Mouse (Mus musculus) neural tube, embryonic 15.5 days (tissue): Measurements from ENCODE around the gene Rhbdf2. TPM values are rescaled to one million over a fixed set of nuclear protein-coding genes. Genes with fewer than 3 reads are reported as not detected.
"Not testable (repeated sequence)": the region's sequence is repeated elsewhere in the genome, so short reads cannot be mapped to it uniquely, and the experiment has no call there.

Source experiments
- ATAC-seq: fragments of 200-750 bp; cut with Nextera tagmentation; 2 replicates; pipeline ENCODE4 v1.8.0; 2017; ENCODE audit warnings: mild to moderate bottlenecking, moderate TSS enrichment, moderate library complexity; ENCODE audit not compliant: low FRiP score
- H3K27ac ChIP-seq: fragments of 300-500 bp; sonication (generic); replicated peaks from 2 replicates; pipeline ENCODE4 v1.5.1; 2015; ENCODE audit warnings: mild to moderate bottlenecking, inconsistent platforms
- H3K27me3 ChIP-seq: fragments of 300-500 bp; sonication (generic); replicated peaks from 2 replicates; pipeline ENCODE4 v1.6.1; 2015; ENCODE audit warnings: inconsistent platforms
- H3K36me3 ChIP-seq: fragments of 300-500 bp; sonication (generic); 2 replicates; pipeline ENCODE4 v1.6.1; 2015; ENCODE audit warnings: inconsistent platforms
- H3K4me1 ChIP-seq: fragments of 300-500 bp; sonication (generic); 2 replicates; pipeline ENCODE4 v1.6.1; 2015; ENCODE audit warnings: inconsistent platforms
- H3K4me2 ChIP-seq: fragments of 300-500 bp; sonication (generic); 2 replicates; pipeline ENCODE4 v1.6.1; 2015; ENCODE audit warnings: inconsistent platforms, mild to moderate bottlenecking, moderate library complexity
- H3K4me3 ChIP-seq: fragments of 300-500 bp; sonication (generic); replicated peaks from 2 replicates; pipeline ENCODE4 v1.5.1; 2015; ENCODE audit warnings: mild to moderate bottlenecking, inconsistent platforms
- H3K9ac ChIP-seq: fragments of 300-500 bp; sonication (generic); replicated peaks from 2 replicates; pipeline ENCODE4 v1.6.1; 2015; ENCODE audit warnings: mild to moderate bottlenecking, inconsistent platforms
- H3K9me3 ChIP-seq: fragments of 300-500 bp; sonication (generic); replicated peaks from 2 replicates; pipeline ENCODE4 v1.6.1; 2016; ENCODE audit warnings: inconsistent platforms
- WGBS: fragments of 180-500 bp; shearing (Covaris S2); methylation state at CpG from one replicate; pipeline ENCODE4 v1.1.7; 2015; ENCODE audit warnings: mixed read lengths; 5-methylcytosine and 5-hydroxymethylcytosine counted together
- polyA plus RNA-seq: library from polyadenylated mRNA; unstranded; fragments of >200 nt; fragmentation: Nextera tagmentation; extraction: Ambion mirVana; gene quantifications from 2 replicates; pipeline ENCODE4 v1.2.1, GENCODE M21; 2015

Rhbdf2 gene
- polyA plus RNA-seq, 1 experiment from 2014 or later = 1.4 TPM

DNA sequence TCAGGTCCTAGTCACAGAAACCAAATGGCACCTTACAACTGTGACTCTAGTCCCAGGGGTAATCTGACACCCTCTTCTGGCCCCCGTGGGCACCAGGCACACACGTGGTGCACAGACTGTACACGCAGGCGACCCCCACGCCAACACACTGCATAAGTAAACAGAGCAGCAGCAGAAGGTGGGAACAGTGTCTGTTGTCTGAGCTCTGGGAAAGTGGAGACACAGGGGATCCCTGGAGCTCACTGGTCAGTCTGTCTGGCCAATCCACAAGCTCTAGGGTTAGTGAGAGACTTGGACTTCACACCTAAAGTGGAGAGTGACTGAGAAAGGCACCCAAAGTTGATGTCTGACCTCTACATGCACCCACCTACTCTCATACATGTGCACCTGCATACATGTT, 42.5 kb upstream of the Rhbdf2 start:
- Histone ChIP-seq H3K4me2 (peak overlapping the region; percentile 36), H3K9me3 (no peaks in the 10 kb centered on the region), H3K36me3 (peaks cover 16% of the 10 kb centered on the region), H3K4me3 (no peak overlapping the region), H3K27me3 (no peaks in the 10 kb centered on the region), H3K9ac (no peak overlapping the region), H3K4me1 (peaks cover 43% of the 10 kb centered on the region), H3K27ac (peak overlapping the region; percentile 23; the same call in 1 of the 2 replicates)
- 45% methylated on average over 5 of the region's 5 CpGs for WGBS
- ATAC-seq = no peak

DNA sequence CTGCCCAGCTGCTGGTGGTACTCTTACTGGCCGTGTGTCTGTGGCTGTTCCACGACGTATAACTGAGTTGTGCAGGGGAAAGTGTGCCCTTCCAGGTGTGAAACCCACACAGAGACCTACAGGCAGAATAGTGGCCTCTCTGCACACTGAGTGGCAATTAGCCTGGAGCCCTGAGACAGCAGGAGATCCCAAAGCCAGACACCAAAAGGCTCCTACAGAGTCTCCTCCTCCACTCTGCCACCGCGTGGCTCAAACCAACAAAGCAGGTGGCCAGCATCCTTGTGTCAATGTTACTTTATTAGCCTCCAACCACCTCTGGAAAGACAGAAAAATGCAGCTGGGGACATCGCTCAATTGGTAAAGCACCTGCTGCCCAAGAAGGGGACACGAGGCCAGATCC, 42.0 kb upstream of the Rhbdf2 start:
- 43% methylated on average over 7 of the region's 7 CpGs for WGBS
- Histone ChIP-seq H3K36me3 (peaks cover 11% of the 10 kb centered on the region), H3K27me3 (no peaks in the 10 kb centered on the region), H3K4me2 (no peak overlapping the region), H3K27ac (no peak overlapping the region), H3K9me3 (no peaks in the 10 kb centered on the region), H3K4me1 (peaks cover 44% of the 10 kb centered on the region), H3K9ac (no peak overlapping the region), H3K4me3 (no peak overlapping the region)
- ATAC-seq = no peak

DNA sequence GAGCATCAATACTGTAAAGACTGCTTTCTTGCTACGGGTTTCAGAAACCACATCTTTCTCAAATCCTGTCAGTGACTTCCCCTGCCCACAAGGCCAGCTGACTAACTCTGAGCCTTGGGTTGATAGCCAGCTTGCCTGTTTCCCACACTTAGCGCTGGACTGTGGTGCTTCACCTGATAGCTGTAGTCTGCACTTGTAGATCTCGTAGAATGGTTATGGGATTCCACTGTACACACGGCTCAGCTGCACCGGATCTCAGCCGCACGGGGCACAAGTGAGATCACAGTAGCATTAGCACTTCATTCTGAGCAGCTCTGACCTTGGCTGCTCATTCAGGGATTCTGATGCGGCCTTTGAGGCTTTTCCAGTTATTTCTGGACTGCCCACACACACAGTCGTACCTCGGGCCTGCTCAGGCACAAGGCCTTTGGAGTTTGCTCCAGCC, 41.6 kb upstream of the Rhbdf2 start:
- WGBS = 86% methylated on average over 10 of the region's 10 CpGs
- H3K27me3 ChIP-seq = no peaks in the 10 kb centered on the region
- no peak overlapping the region for H3K4me2 ChIP-seq
- no peaks in the 10 kb centered on the region for H3K9me3 ChIP-seq
- H3K27ac ChIP-seq = no peak overlapping the region
- no peak overlapping the region for H3K4me3 ChIP-seq
- H3K36me3 ChIP-seq = peaks cover 7% of the 10 kb centered on the region; the same call in 1 of the 2 replicates
- no peak overlapping the region for H3K9ac ChIP-seq
- H3K4me1 ChIP-seq = peaks cover 43% of the 10 kb centered on the region
- ATAC-seq = no peak

DNA sequence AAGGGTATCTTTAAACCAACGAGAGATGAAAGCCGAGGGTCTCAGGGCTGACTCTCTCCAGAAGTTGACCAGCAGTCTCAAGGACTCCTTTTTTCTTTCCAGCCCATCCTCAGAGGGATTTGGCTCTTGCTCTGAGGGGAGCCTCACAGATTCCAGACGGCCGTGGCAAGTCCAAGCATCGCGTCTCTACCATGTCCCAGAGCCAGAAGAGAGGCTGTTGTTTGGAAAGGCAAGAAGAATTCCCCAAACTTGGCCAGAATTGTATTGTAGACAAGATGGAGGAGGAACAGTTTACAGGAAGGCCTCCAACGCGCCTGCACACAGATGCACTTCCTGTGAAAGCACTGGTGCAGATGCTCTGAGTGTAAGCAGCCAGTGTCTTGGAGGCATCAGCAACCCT, 41.1 kb upstream of the Rhbdf2 start:
- Histone ChIP-seq H3K4me2 (no peak overlapping the region), H3K4me1 (peaks cover 43% of the 10 kb centered on the region), H3K27me3 (no peaks in the 10 kb centered on the region), H3K4me3 (no peak overlapping the region), H3K36me3 (peaks cover 3% of the 10 kb centered on the region; the same call in 1 of the 2 replicates), H3K9ac (no peak overlapping the region), H3K27ac (no peak overlapping the region), H3K9me3 (no peaks in the 10 kb centered on the region)
- no peak for ATAC-seq
- 94% methylated on average over 8 of the region's 8 CpGs for WGBS

DNA sequence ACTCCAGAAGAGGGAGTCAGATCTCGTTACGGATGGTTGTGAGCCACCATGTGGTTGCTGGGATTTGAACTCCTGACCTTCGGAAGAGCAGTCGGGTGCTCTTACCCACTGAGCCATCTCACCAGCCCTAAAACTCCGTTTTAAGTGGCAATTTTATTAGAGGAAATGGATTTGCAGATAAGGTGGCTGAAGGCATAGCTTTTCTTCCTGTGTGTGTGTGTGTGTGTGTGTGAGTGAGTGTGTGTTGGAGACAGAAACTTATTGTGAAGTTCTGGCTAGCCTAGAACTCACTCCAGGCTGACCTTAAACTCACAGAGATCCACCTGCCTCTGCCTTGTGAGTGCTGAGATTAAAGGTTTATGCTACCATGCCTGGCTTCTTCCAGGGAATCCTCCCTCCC, 40.2 kb upstream of the Rhbdf2 start:
- H3K4me1 ChIP-seq = peaks cover 43% of the 10 kb centered on the region
- not testable (repeated sequence) for H3K36me3 ChIP-seq, H3K9me3 ChIP-seq, H3K27ac ChIP-seq, H3K4me2 ChIP-seq, H3K27me3 ChIP-seq, ATAC-seq, H3K9ac ChIP-seq, H3K4me3 ChIP-seq
- 83% methylated on average over 4 of the region's 5 CpGs for WGBS

DNA sequence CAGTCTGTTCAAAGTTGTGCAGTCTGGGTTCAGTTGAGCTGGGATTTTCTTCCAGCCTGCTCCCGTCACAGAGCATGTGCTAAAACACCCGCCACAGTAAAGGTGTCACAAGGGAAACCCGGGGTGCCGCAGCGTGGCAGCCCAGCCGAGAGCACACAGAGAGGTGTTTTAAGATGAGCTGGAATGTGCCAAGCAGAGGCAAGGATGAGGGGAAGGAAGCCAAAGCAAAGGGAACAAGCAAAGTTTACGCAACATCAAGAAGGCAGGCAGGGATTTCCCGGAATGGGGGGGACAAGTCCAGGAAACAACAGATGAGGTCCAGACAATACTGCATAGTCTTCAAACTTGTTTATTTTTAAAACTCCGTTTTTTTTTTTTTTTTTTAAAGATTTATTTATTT, 39.7 kb upstream of the Rhbdf2 start:
- Histone ChIP-seq H3K4me3 (no peak overlapping the region), H3K27me3 (no peaks in the 10 kb centered on the region), H3K4me2 (no peak overlapping the region), H3K9me3 (no peaks in the 10 kb centered on the region), H3K27ac (no peak overlapping the region), H3K4me1 (peaks cover 48% of the 10 kb centered on the region), H3K9ac (no peak overlapping the region), H3K36me3 (no peaks in the 10 kb centered on the region)
- 71% methylated on average over 9 of the region's 9 CpGs for WGBS
- no peak for ATAC-seq

DNA sequence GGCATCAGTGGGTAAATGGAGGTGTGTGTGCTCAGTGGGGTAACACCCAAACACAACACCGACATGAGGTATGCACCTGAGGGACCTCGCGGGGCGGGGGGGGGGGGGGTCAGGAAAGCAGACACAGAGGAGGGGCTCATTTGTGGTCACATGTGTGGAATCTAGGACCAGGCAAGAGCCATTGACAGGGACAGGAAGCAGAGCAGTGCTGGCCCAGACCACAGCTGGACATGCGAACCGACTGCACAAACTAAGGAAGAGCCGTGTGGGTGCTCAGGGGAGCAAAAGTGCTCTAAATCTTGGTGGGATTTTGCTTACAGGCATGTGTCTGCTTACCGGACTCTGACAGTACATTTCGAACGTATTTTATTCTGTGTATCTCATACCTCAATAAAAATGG, 38.5 kb upstream of the Rhbdf2 start:
- no peak overlapping the region for H3K27ac ChIP-seq
- no peaks in the 10 kb centered on the region for H3K9me3 ChIP-seq
- H3K4me2 ChIP-seq = no peak overlapping the region
- H3K36me3 ChIP-seq = no peaks in the 10 kb centered on the region
- H3K4me1 ChIP-seq = peaks cover 51% of the 10 kb centered on the region
- 86% methylated on average over 10 of the region's 10 CpGs for WGBS
- no peak overlapping the region for H3K4me3 ChIP-seq
- no peak overlapping the region for H3K9ac ChIP-seq
- no peaks in the 10 kb centered on the region for H3K27me3 ChIP-seq
- no peak for ATAC-seq

DNA sequence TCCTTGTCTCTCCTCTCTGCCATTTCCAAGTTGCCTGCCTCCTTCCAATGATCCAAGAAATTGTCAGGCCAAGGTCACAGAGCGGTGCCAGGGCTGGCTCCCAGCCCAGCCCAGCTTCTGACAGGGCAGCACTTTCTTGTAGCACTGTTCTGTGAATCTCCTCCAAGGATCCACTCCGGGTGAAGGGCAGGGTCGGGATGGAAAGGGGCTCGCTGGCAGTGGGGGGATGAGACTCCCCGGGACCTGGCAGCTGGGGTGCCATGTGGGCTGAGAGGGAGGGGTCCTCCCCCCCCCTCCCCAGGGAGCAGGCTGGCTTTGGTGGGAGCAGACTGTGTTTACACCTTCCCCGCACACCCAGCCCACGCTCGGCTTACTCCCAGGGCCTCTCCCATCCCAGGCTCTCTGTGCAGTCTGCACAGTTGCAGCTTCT, 35.1 kb upstream of the Rhbdf2 start:
- Histone ChIP-seq H3K27me3 (no peaks in the 10 kb centered on the region), H3K9ac (peak overlapping the region; percentile 32; the same call in 1 of the 2 replicates), H3K4me1 (peaks cover 63% of the 10 kb centered on the region), H3K4me2 (peak overlapping the region; percentile 36), H3K36me3 (no peaks in the 10 kb centered on the region), H3K27ac (peak overlapping the region; percentile 89), H3K9me3 (no peaks in the 10 kb centered on the region), H3K4me3 (no peak overlapping the region)
- 34% methylated on average over 8 of the region's 8 CpGs for WGBS
- 0 out of 2 replicates have a peak, but pooled peaks have one; percentile 28 for ATAC-seq

DNA sequence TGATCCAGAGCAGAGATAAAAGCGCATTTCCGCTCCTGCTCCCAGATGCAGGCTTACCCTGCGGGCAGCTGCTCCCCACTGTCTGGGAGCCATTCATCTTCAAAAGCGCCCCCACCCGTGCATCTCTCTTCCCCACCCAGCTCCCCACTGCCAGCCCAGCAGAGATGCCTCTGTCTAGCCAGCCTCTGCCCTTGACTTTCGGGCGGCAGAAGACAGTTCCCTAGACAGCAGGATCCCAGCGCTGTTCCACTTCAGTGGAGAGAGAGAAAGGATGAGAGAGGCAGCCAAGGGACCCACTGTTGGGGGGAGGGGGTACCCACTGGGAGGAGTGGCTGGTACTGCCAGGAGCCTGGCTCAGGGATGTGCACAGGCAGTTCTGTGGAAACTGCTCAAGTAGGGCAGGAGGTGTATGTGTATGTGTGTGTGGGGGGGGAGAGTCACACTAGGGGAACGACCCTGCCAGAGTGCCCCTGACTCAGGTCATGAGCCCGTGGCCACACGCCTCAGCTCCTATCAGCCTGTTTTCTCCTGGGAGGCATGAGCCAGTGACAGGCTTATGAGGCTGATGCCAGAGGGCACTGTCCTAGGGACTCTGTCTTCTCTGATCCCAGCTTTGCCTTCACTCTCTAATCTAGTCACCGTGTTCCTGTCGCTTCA, 34.6 kb upstream of the Rhbdf2 start:
- peaks cover 67% of the 10 kb centered on the region for H3K4me1 ChIP-seq
- WGBS = 8% methylated on average over 13 of the region's 13 CpGs

DNA sequence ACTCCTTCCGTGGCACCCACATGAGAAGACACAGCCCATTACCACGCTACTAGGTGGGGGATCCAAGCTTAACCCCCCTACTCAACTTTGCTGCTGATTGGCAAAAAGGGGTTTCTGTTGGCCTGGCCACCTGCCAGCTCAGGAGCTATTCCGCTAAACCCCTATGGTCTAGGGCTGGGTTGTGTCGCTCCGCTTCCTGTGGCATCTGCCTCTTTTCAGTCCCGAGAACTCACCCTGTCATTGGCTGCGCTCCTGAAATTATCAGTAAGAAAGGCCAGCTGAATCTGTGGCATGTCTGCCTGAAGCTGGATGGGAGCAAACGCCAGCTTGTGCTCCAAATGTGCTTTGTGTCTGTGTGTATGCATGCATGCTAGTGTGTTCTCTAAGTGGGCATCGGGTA, 33.4 kb upstream of the Rhbdf2 start:
- peak overlapping the region; percentile 89 for H3K27ac ChIP-seq
- H3K4me1 ChIP-seq = peaks cover 69% of the 10 kb centered on the region
- no peak overlapping the region for H3K4me3 ChIP-seq
- ATAC-seq = no peak
- no peaks in the 10 kb centered on the region for H3K36me3 ChIP-seq
- no peaks in the 10 kb centered on the region for H3K9me3 ChIP-seq
- H3K27me3 ChIP-seq = no peaks in the 10 kb centered on the region
- no peak overlapping the region for H3K4me2 ChIP-seq
- WGBS = 50% methylated on average over 9 of the region's 9 CpGs
- H3K9ac ChIP-seq = no peak overlapping the region; the same call in 1 of the 2 replicates

More for the DNA sequence above, 34.6 kb upstream of the Rhbdf2 start:
- H3K27me3 ChIP-seq = no peaks in the 10 kb centered on the region
- no peak overlapping the region for H3K4me3 ChIP-seq
- H3K36me3 ChIP-seq = no peaks in the 10 kb centered on the region
- peak; percentile 86 for ATAC-seq
- no peaks in the 10 kb centered on the region for H3K9me3 ChIP-seq
- H3K27ac ChIP-seq = peak overlapping the region; percentile 89
- H3K9ac ChIP-seq = peak overlapping the region; percentile 32; the same call in 1 of the 2 replicates
- peak overlapping the region; percentile 36 for H3K4me2 ChIP-seq

DNA sequence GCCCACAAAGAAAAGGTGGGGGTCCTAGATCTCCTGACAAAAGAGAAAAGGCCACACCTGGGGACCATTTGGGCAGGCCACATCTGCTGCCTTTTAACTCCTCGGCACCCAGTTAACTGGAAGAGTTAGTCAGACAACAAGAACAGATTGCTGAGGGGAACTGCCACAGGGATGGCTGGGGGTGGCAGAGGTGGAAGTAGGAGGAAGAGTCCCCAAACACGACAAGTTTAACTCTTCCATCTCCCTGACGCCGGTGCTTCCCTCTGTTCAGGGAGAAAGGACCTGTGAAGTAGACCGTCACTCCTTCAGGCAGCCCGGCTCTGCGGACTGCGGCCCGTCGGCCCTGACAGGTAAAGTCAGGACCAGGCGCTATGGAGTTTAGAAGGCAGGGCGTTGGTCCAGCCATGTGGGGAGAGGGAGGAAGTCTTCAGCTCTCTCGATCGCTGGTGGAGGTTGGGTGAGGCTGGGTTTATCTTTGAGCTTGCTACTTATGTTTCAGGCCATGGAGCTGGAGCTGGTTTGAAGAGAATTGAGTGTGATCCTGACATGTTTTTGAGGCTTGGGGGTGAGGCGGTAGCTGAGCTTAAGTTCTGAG, 32.3 kb upstream of the Rhbdf2 start:
- no peaks in the 10 kb centered on the region for H3K9me3 ChIP-seq
- no peak for ATAC-seq
- H3K27me3 ChIP-seq = peaks cover 4% of the 10 kb centered on the region; the same call in 1 of the 2 replicates
- 90% methylated on average over 15 of the region's 15 CpGs for WGBS
- H3K4me2 ChIP-seq = no peak overlapping the region
- H3K36me3 ChIP-seq = no peaks in the 10 kb centered on the region
- no peak overlapping the region for H3K4me3 ChIP-seq
- H3K4me1 ChIP-seq = peaks cover 72% of the 10 kb centered on the region
- no peak overlapping the region for H3K27ac ChIP-seq
- no peak overlapping the region for H3K9ac ChIP-seq

DNA sequence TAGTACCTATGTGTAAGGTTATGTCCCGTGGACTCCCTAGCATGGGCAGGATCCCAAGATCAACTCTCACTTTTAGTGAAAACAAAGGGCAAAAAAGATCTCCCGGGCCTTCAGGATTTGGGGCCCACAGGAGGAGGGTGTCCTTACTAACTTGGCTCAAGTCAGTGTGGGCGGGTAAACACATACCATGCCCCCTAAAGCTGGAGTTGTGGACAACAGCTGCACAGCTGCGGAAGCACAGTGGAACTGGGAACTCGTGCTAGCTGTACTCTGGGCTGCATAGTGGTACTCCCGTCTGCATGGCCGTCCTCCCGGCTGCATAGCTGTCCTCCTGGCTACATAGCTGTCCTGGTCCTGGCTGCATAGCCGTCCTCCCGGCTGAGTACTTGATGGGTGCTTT, 31.4 kb upstream of the Rhbdf2 start:
- WGBS = 72% methylated on average over 10 of the region's 10 CpGs
- ATAC-seq = no peak
- Histone ChIP-seq H3K27me3 (peaks cover 4% of the 10 kb centered on the region; the same call in 1 of the 2 replicates), H3K36me3 (no peaks in the 10 kb centered on the region), H3K9me3 (no peaks in the 10 kb centered on the region), H3K9ac (no peak overlapping the region), H3K4me2 (peak overlapping the region; percentile 57), H3K27ac (peak overlapping the region; percentile 83), H3K4me1 (peaks cover 71% of the 10 kb centered on the region), H3K4me3 (no peak overlapping the region)
